Mouse (Mus musculus): Measurements from ENCODE around the gene Olfr1197. TPM values are rescaled to one million over a fixed set of nuclear protein-coding genes. Genes with fewer than 3 reads are reported as not detected.

Gene Olfr1197
- not detected for polyA plus RNA-seq (2017; shearing (Covaris generic))

DNA sequence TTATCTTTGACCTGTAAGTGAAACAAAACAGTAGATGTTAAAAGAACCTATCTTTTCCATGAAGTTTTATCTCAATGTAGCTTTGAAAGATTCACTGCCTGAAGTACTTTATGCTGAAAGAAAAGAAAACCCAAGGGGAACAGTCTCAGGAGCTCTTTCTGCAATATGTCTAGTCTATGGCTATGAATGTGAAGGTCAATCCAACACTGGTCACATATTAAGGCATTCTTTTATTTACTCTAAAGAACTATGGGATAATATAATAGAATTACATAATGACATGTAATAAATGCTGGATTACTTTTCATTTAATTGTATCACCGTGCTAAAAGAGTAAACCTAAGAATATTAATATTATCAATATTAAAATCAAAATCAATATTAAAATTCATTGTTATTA is at the start of gene Olfr1197:
TSS of gene Olfr1197 (minus strand) at position 101 of the 400 bp plus-strand sequence.
- ATAC-seq = no peak

DNA sequence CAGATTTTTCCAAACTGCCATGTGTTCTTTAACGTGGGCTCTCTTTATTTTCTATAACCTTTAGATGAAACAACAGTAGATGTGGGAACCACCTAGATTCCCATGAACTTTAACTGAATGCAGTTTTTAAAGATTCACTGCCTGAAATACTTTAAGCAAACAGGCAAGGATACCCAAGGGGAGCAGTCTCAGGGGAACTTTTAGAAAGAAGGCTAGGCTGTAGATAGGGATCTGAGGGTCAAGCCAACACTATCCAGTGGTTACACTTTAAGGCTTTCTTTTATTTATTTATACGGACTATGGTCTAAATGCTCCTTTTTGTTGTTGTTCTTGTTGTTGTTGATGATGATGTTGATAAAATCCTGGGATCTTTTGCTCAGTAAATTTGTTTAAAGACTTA is 38.2 kb upstream of the Olfr1197 start, which contains the start of gene Olfr1200:
TSS of gene Olfr1200 (minus strand) at position 101 of the 400 bp plus-strand sequence.
- no peak for ATAC-seq

DNA sequence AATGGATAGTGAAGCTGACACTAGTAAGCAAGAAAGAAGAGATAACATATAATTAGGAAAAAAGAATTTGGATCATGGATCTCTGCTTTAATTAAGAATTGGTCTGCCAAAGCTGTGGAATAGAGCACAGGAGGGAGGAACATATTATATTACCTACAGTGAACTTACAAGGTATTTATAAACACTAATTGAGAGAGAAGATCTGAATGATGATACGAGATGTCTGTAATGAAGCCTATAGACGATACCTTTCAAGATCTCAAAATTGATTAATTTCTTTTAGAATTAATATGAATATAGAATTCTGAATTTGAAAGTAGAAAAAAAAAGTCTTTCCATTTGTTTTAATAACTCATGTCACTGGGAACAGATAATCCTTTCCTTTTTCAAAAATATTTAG is 28.2 kb upstream of the Olfr1197 start, which contains the start of gene Olfr1199:
TSS of gene Olfr1199 (minus strand) at position 101 of the 400 bp plus-strand sequence.
- ATAC-seq = no peak

DNA sequence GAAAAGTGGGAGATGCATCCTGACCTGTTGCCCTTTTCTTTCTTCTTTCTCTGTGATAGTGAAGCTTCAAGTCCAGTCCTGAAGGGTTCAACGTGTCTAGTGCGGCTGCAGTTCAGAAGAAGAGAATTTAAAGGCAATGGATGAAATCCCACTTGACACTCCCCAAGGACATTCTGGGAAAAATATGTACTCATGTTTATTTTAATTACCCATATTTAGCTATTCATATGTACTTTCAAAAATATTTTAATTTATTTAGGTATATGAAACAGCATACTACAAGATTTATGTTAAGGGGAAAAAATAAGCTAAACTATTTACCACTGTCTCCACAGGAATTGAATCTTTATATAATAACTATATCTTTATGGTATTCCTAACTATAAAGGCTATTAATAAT is 19.1 kb upstream of the Olfr1197 start, which contains the start of gene Olfr1198:
TSS of gene Olfr1198 (minus strand) at position 101 of the 400 bp plus-strand sequence.
- no peak for ATAC-seq

DNA sequence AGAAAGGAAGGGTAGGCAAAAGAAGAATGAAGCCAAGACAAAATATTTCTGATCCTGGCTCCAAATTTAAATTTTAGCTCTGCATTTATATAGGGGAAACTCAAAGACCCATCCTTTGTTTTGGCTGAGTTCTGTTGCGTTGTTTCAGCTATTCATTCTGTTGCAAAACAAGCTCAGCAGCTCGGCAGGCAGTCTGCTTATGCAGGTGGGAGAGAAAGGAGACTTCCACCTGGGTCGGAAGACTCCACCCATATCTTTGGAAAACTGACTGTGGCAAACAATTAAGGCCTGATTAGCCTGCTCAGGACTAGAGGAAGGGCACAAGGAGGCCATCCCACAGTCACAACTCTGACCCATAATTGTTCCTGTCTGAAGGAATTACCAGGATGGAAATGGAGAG is 11.2 kb upstream of the Olfr1197 start:
- ATAC-seq = no peak

DNA sequence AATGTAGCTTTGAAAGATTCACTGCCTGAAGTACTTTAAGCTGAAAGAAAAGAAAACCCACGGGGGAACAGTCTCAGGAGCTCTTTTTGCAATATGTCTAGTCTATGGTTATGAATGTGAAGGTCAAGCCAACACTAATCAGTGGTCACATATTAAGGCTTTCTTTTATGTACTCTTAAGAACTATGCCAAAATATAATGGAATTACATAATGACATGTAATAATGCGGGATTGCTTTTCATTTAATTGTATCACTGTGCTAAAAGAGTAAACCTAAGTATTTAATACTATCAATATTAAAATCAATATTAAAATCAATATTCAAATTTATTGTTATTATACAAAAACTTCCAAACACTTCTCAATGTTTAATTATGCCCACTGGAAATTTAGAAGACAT is 27.7 kb downstream of the Olfr1197 start, which contains the start of gene Olfr1196:
TSS of gene Olfr1196 (minus strand) at position 101 of the 400 bp plus-strand sequence.
- no peak for ATAC-seq

DNA sequence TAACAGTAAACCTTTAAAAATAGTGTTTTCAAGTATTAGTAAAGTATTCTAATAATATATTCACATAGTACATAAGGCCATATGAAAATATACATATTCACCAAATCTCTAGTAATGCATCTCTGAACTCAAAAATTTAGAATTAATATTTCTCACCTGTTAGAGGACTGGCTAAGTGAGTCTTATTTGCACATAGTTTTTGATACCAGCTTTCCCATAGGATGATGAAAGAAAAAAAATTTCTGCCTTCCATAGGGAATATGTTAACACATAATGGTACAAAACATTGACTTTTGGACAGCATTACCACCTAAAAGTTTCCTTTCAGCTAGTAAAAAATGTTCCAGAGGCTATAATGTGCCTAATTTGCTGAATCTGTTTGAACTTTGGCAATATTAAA is 43.1 kb downstream of the Olfr1197 start, which contains the start of gene Olfr1195:
TSS of gene Olfr1195 (minus strand) at position 101 of the 400 bp plus-strand sequence.
- ATAC-seq = no peak

Other genes with a start within 250 kb of the Olfr1197 start
- not detected for gene Olfr1184, start 248.8 kb downstream of the Olfr1197 start, polyA plus RNA-seq (2017; shearing (Covaris generic))
- not detected for gene Olfr1185-ps1, start 239.0 kb downstream of the Olfr1197 start, polyA plus RNA-seq (2017; shearing (Covaris generic))
- not detected for gene Olfr1186, start 213.8 kb downstream of the Olfr1197 start, polyA plus RNA-seq (2017; shearing (Covaris generic))
- gene Olfr1188, start 175.4 kb downstream of the Olfr1197 start, polyA plus RNA-seq (2017; shearing (Covaris generic)) = not detected
- not detected for gene Olfr1189, start 145.9 kb downstream of the Olfr1197 start, polyA plus RNA-seq (2017; shearing (Covaris generic))
- not detected for gene Olfr1191-ps1, start 91.8 kb downstream of the Olfr1197 start, polyA plus RNA-seq (2017; shearing (Covaris generic))
- gene Olfr1192-ps1, start 83.9 kb downstream of the Olfr1197 start, polyA plus RNA-seq (2017; shearing (Covaris generic)) = under 1 TPM in 1 of 3 experiments, not detected in 2; 0.08 TPM
- gene Olfr1193, start 56.7 kb downstream of the Olfr1197 start, polyA plus RNA-seq (2017; shearing (Covaris generic)) = not detected
- gene Olfr1195, start 43.2 kb downstream of the Olfr1197 start, polyA plus RNA-seq (2017; shearing (Covaris generic)) = under 1 TPM in 1 of 3 experiments, not detected in 2; 0.14 TPM
- gene Olfr1196, start 27.8 kb downstream of the Olfr1197 start, polyA plus RNA-seq (2017; shearing (Covaris generic)) = not detected
- gene Olfr1198, start 19.0 kb upstream of the Olfr1197 start, polyA plus RNA-seq (2017; shearing (Covaris generic)) = not detected
- not detected for gene Olfr1199, start 28.1 kb upstream of the Olfr1197 start, polyA plus RNA-seq (2017; shearing (Covaris generic))
- not detected for gene Olfr1200, start 38.1 kb upstream of the Olfr1197 start, polyA plus RNA-seq (2017; shearing (Covaris generic))
- not detected for gene Olfr1201, start 60.7 kb upstream of the Olfr1197 start, polyA plus RNA-seq (2017; shearing (Covaris generic))
- gene Olfr1202, start 82.1 kb upstream of the Olfr1197 start, polyA plus RNA-seq (2017; shearing (Covaris generic)) = not detected
- not detected for gene Olfr1205, start 97.4 kb upstream of the Olfr1197 start, polyA plus RNA-seq (2017; shearing (Covaris generic))
- not detected for gene Olfr1204, start 116.9 kb upstream of the Olfr1197 start, polyA plus RNA-seq (2017; shearing (Covaris generic))
- gene Olfr1206, start 130.9 kb upstream of the Olfr1197 start, polyA plus RNA-seq (2017; shearing (Covaris generic)) = under 1 TPM in 1 of 3 experiments, not detected in 2; 0.62 TPM
- gene Olfr1208, start 169.9 kb upstream of the Olfr1197 start, polyA plus RNA-seq (2017; shearing (Covaris generic)) = not detected
- not detected for gene Olfr1209, start 182.8 kb upstream of the Olfr1197 start, polyA plus RNA-seq (2017; shearing (Covaris generic))
- gene Olfr1211, start 205.7 kb upstream of the Olfr1197 start, polyA plus RNA-seq (2017; shearing (Covaris generic)) = not detected
- not detected for gene Olfr1212, start 221.6 kb upstream of the Olfr1197 start, polyA plus RNA-seq (2017; shearing (Covaris generic))
- gene Gm13762, start 247.9 kb upstream of the Olfr1197 start, polyA plus RNA-seq (2017; shearing (Covaris generic)) = not detected

Measured in inflammation-experienced regulatory T-cells, adult 6 months (primary cell).